Mouse (Mus musculus): ENCODE data around the gene 2010111I01Rik.
"Not testable (repeated sequence)": the region's sequence is repeated elsewhere in the genome, so short reads cannot be mapped to it uniquely, and the experiment has no call there.

2010111I01Rik gene

GRCm38 (mm10) chr13:63080191-63080590, 115.5 kb downstream of the 2010111I01Rik start:
- no peak for DNase-seq (ENCODE audit: low read depth, low spot score)

GRCm38 (mm10) chr13:63080823-63081222, 116.1 kb downstream of the 2010111I01Rik start:
- no peak for DNase-seq (ENCODE audit: low read depth, low spot score)

GRCm38 (mm10) chr13:63082555-63083136, 118.0 kb downstream of the 2010111I01Rik start:
- DNase-seq (ENCODE audit: low read depth, low spot score), result no peak

GRCm38 (mm10) chr13:63083139-63083538, 118.4 kb downstream of the 2010111I01Rik start:
- not testable (repeated sequence) for DNase-seq (ENCODE audit: low read depth, low spot score)

- DNase-seq (ENCODE audit: low read depth, low spot score), result no peak
These were observed 119.0 kb downstream of the 2010111I01Rik start for GRCm38 (mm10) chr13:63083663-63084062.

- DNase-seq (ENCODE audit: low read depth, low spot score), result no peak
These were observed 123.4 kb downstream of the 2010111I01Rik start for GRCm38 (mm10) chr13:63087865-63088683.

GRCm38 (mm10) chr13:63089513-63089912, 124.8 kb downstream of the 2010111I01Rik start:
- DNase-seq (ENCODE audit: low read depth, low spot score), result no peak

- DNase-seq (ENCODE audit: low read depth, low spot score), result no peak
These were observed 126.6 kb downstream of the 2010111I01Rik start for GRCm38 (mm10) chr13:63091246-63091645.

- DNase-seq (ENCODE audit: low read depth, low spot score), result no peak
These were observed 127.6 kb downstream of the 2010111I01Rik start for GRCm38 (mm10) chr13:63092299-63092698.

- DNase-seq (ENCODE audit: low read depth, low spot score), result no peak
These were observed 128.2 kb downstream of the 2010111I01Rik start for GRCm38 (mm10) chr13:63092874-63093273.

- DNase-seq (ENCODE audit: low read depth, low spot score), result no peak
These were observed 128.9 kb downstream of the 2010111I01Rik start for GRCm38 (mm10) chr13:63093636-63094035.

GRCm38 (mm10) chr13:63094317-63095131, 129.8 kb downstream of the 2010111I01Rik start:
- DNase-seq (ENCODE audit: low read depth, low spot score), result no peak

GRCm38 (mm10) chr13:63096764-63097163, 132.1 kb downstream of the 2010111I01Rik start:
- DNase-seq (ENCODE audit: low read depth, low spot score), result no peak

GRCm38 (mm10) chr13:63097440-63097930, 132.8 kb downstream of the 2010111I01Rik start:
- no peak for DNase-seq (ENCODE audit: low read depth, low spot score)

- no peak for DNase-seq (ENCODE audit: low read depth, low spot score)
These were observed 137.1 kb downstream of the 2010111I01Rik start for GRCm38 (mm10) chr13:63101761-63102160.

- no peak for DNase-seq (ENCODE audit: low read depth, low spot score)
These were observed 138.3 kb downstream of the 2010111I01Rik start for GRCm38 (mm10) chr13:63102848-63103585.

GRCm38 (mm10) chr13:63106574-63106973, 141.9 kb downstream of the 2010111I01Rik start:
- no peak for DNase-seq (ENCODE audit: low read depth, low spot score)

- no peak for DNase-seq (ENCODE audit: low read depth, low spot score)
These were observed 143.9 kb downstream of the 2010111I01Rik start for GRCm38 (mm10) chr13:63108601-63109000.

- DNase-seq (ENCODE audit: low read depth, low spot score), result no peak
These were observed 146.8 kb downstream of the 2010111I01Rik start for GRCm38 (mm10) chr13:63111297-63112042.

- DNase-seq (ENCODE audit: low read depth, low spot score), result no peak
These were observed 147.4 kb downstream of the 2010111I01Rik start for GRCm38 (mm10) chr13:63112043-63112597.
